Mouse (Mus musculus) liver, adult 2 months (tissue): Measurements from ENCODE around the gene Phldb1. TPM values are rescaled to one million over a fixed set of nuclear protein-coding genes. Genes with fewer than 3 reads are reported as not detected.
A peak's percentile ranks its signal among the peaks of the same experiment; 100 is the strongest.

ENCODE experiments used
- DNase-seq: peaks from one replicate; pipeline ENCODE4 v3.0.0-alpha.2; 2011; ENCODE audit warnings: low read depth, low spot score; ENCODE audit errors: extremely low read depth
- H3K27ac ChIP-seq: fragments of 200-500 bp; replicated peaks from 2 replicates; pipeline ENCODE4 v1.5.1; 2012; ENCODE audit warnings: low read depth, mild to moderate bottlenecking, control low read depth, inconsistent platforms, low read length; ENCODE audit not compliant: insufficient read depth
- H3K27me3 ChIP-seq: fragments of 200-500 bp; 2 replicates; pipeline ENCODE4 v1.6.1; 2012; ENCODE audit warnings: mild to moderate bottlenecking, moderate library complexity, low read length, inconsistent platforms; ENCODE audit not compliant: control insufficient read depth, insufficient read depth
- H3K36me3 ChIP-seq: fragments of 200-500 bp; 2 replicates; pipeline ENCODE4 v1.6.1; 2012; ENCODE audit warnings: low read length, inconsistent platforms; ENCODE audit not compliant: control insufficient read depth, insufficient read depth
- H3K4me1 ChIP-seq: fragments of 200-500 bp; 2 replicates; pipeline ENCODE4 v1.6.1; 2011; ENCODE audit warnings: low read length; ENCODE audit not compliant: control insufficient read depth, insufficient read depth
- H3K4me3 ChIP-seq: fragments of 200-500 bp; 2 replicates; pipeline ENCODE4 v1.5.1; 2011; ENCODE audit warnings: low read depth, mild to moderate bottlenecking, control low read depth, low read length, moderate library complexity; ENCODE audit not compliant: insufficient read depth
- H3K79me2 ChIP-seq: fragments of 200-500 bp; 2 replicates; pipeline ENCODE4 v1.6.1; 2012; ENCODE audit warnings: inconsistent platforms, mild to moderate bottlenecking, low read length, moderate library complexity; ENCODE audit not compliant: control insufficient read depth, insufficient read depth
- H3K9ac ChIP-seq: fragments of 200-500 bp; 2 replicates; pipeline ENCODE4 v1.6.1; 2012; ENCODE audit warnings: low read depth, mild to moderate bottlenecking, control low read depth, inconsistent platforms, low read length
- CTCF ChIP-seq: fragments of 200-500 bp; IDR thresholded peaks from 2 replicates; pipeline ENCODE4 v1.5.1; 2011; ENCODE audit warnings: low read depth, low read length, control low read depth
- POLR2A ChIP-seq: fragments of 200-500 bp; IDR thresholded peaks from 2 replicates; pipeline ENCODE4 v1.6.1; 2011; ENCODE audit warnings: low read length, control low read depth; ENCODE audit not compliant: insufficient read depth; ENCODE audit errors: extremely low read depth
- WGBS: fragments of 180-500 bp; shearing (Covaris S2); methylation state at CpG from one replicate; pipeline ENCODE4 v1.1.7; 2018; 5-methylcytosine and 5-hydroxymethylcytosine counted together
- polyA plus RNA-seq: library from polyadenylated mRNA; depleted of rRNA; stranded (reverse); fragments of >200 nt; gene quantifications from 2 replicates; pipeline ENCODE4 v1.2.3, GENCODE M21; 2012
- total RNA-seq: library from RNA; depleted of rRNA; stranded (reverse); fragments of >200 nt; gene quantifications from 2 replicates; pipeline ENCODE4 v1.2.3, GENCODE M21; 2014

The Phldb1 gene
- total and polyA plus RNA-seq, 2 experiments: 2.2 to 5.9 TPM

- H3K9ac ChIP-seq: no peak overlapping the region
- peaks cover 56% of the 10 kb centered on the region for H3K36me3 ChIP-seq
- H3K4me3 ChIP-seq: no peak overlapping the region
- H3K79me2 ChIP-seq: no peaks in the 10 kb centered on the region
- H3K27me3 ChIP-seq: no peaks in the 10 kb centered on the region
- H3K4me1 ChIP-seq: no peaks in the 10 kb centered on the region
- WGBS: 60% methylated on average over 7 of the region's 7 CpGs
- H3K27ac ChIP-seq: no peak overlapping the region
- peak; percentile 80 for DNase-seq
- no peak for TF ChIP-seq CTCF
- TF ChIP-seq POLR2A: no peak
Measured at GRCm38 (mm10) chr9:44745371-44745770, 10.4 kb upstream of the Phldb1 start.

- Histone ChIP-seq H3K36me3 (peaks cover 26% of the 10 kb centered on the region), H3K4me1 (no peaks in the 10 kb centered on the region), H3K27me3 (no peaks in the 10 kb centered on the region), H3K4me3 (no peak overlapping the region), H3K9ac (no peak overlapping the region), H3K79me2 (no peaks in the 10 kb centered on the region), H3K27ac (no peak overlapping the region)
- WGBS: 98% methylated on average over 1 of the region's 1 CpGs
- no peak for DNase-seq
- peak; percentile 27; the same call in 1 of the 2 replicates for TF ChIP-seq CTCF
- TF ChIP-seq POLR2A: no peak
Measured at GRCm38 (mm10) chr9:44740663-44741192, 5.7 kb upstream of the Phldb1 start.

GRCm38 (mm10) chr9:44737240-44737949 lies 2.4 kb upstream of the Phldb1 start:
- no peak for DNase-seq
- 44% methylated on average over 8 of the region's 8 CpGs for WGBS
- H3K27ac ChIP-seq: no peak overlapping the region

GRCm38 (mm10) chr9:44736301-44736700 lies 1.3 kb upstream of the Phldb1 start:
- H3K27me3 ChIP-seq: peaks cover 8% of the 10 kb centered on the region; the same call in 1 of the 2 replicates

More at GRCm38 (mm10) chr9:44737240-44737949, 2.4 kb upstream of the Phldb1 start:
- TF ChIP-seq CTCF (no peak), POLR2A (no peak)
- Histone ChIP-seq H3K9ac (no peak overlapping the region), H3K79me2 (no peaks in the 10 kb centered on the region), H3K4me1 (peaks cover 3% of the 10 kb centered on the region; the same call in 1 of the 2 replicates), H3K27me3 (peaks cover 8% of the 10 kb centered on the region; the same call in 1 of the 2 replicates), H3K36me3 (peaks cover 2% of the 10 kb centered on the region; the same call in 1 of the 2 replicates), H3K4me3 (no peak overlapping the region)

GRCm38 (mm10) chr9:44735886-44736285 lies 888 bp upstream of the Phldb1 start:
- Histone ChIP-seq H3K4me3 (no peak overlapping the region), H3K27ac (no peak overlapping the region), H3K27me3 (peaks cover 8% of the 10 kb centered on the region; the same call in 1 of the 2 replicates), H3K79me2 (no peaks in the 10 kb centered on the region), H3K9ac (no peak overlapping the region), H3K4me1 (peaks cover 3% of the 10 kb centered on the region; the same call in 1 of the 2 replicates), H3K36me3 (no peaks in the 10 kb centered on the region)
- WGBS: 95% methylated on average over 6 of the region's 6 CpGs
- no peak for DNase-seq
- no peak for TF ChIP-seq CTCF
- no peak for TF ChIP-seq POLR2A

More at GRCm38 (mm10) chr9:44736301-44736700, 1.3 kb upstream of the Phldb1 start:
- Histone ChIP-seq H3K27ac (no peak overlapping the region), H3K36me3 (no peaks in the 10 kb centered on the region), H3K9ac (no peak overlapping the region), H3K4me1 (peaks cover 3% of the 10 kb centered on the region; the same call in 1 of the 2 replicates), H3K4me3 (no peak overlapping the region), H3K79me2 (no peaks in the 10 kb centered on the region)
- TF ChIP-seq POLR2A: no peak
- no peak for TF ChIP-seq CTCF
- 62% methylated on average over 2 of the region's 2 CpGs for WGBS
- DNase-seq: no peak
